Mouse (Mus musculus) T-helper 17 cell (primary cell): ENCODE results near the gene Gm17349.
"Not testable (repeated sequence)": the region's sequence is repeated elsewhere in the genome, so short reads cannot be mapped to it uniquely, and the experiment has no call there.

Experiments used
- in situ Hi-C, 2 experiments: fragments of 300-600 bp; cut with MboI, MseI; formaldehyde crosslinking; loops; 1 replicate in 1 of 2; 2 replicates in 1 of 2; pipeline ENCODE4 v1.15.1; 2025; ENCODE audit warnings: high pct_unique_total_duplicates in 2 of 2

Gm17349 gene

GRCm38 (mm10) chr15:99701640-99701998 lies 3.7 kb downstream of the Gm17349 start:
- in situ Hi-C loops: not testable (repeated sequence)

GRCm38 (mm10) chr15:99700219-99701106 lies 4.8 kb downstream of the Gm17349 start:
- in situ Hi-C loops: no loop called here

GRCm38 (mm10) chr15:99699715-99700114 lies 5.6 kb downstream of the Gm17349 start:
- in situ Hi-C loops: loop anchor here in 1 of 2 experiments (25.0 kb wide), 1 partner anchor 1163 kb away; the partner anchor contains the start of gene Scn8a

GRCm38 (mm10) chr15:99698533-99699085 lies 6.7 kb downstream of the Gm17349 start:
- in situ Hi-C loops: loop anchor here in 1 of 2 experiments (25.0 kb wide), 1 partner anchor 1164 kb away; the partner anchor contains the start of gene Scn8a

GRCm38 (mm10) chr15:99697309-99697708 lies 8.0 kb downstream of the Gm17349 start:
- in situ Hi-C loops: loop anchor here in 1 of 2 experiments (25.0 kb wide), 1 partner anchor 1165 kb away; the partner anchor contains the start of gene Scn8a

GRCm38 (mm10) chr15:99691976-99692375 lies 13.3 kb downstream of the Gm17349 start:
- in situ Hi-C loops: loop anchor here in 1 of 2 experiments (25.0 kb wide), 1 partner anchor 1170 kb away; the partner anchor contains the start of gene Scn8a

GRCm38 (mm10) chr15:99690924-99691323 lies 14.4 kb downstream of the Gm17349 start:
- in situ Hi-C loops: loop anchor here in 1 of 2 experiments (25.0 kb wide), 1 partner anchor 1171 kb away; the partner anchor contains the start of gene Scn8a

GRCm38 (mm10) chr15:99688712-99689111 lies 16.6 kb downstream of the Gm17349 start:
- in situ Hi-C loops: loop anchor here in 1 of 2 experiments (25.0 kb wide), 1 partner anchor 1174 kb away; the partner anchor contains the start of gene Scn8a

- in situ Hi-C loops: loop anchor here in 1 of 2 experiments (25.0 kb wide), 1 partner anchor 1178 kb away; the partner anchor contains the start of gene Scn8a
Observed at GRCm38 (mm10) chr15:99684156-99684555, 21.1 kb downstream of the Gm17349 start.

- in situ Hi-C loops: loop anchor here in 1 of 2 experiments (25.0 kb wide), 1 partner anchor 1179 kb away; the partner anchor contains the start of gene Scn8a
Observed at GRCm38 (mm10) chr15:99682880-99683279, 22.4 kb downstream of the Gm17349 start.

GRCm38 (mm10) chr15:99679008-99679407 lies 26.3 kb downstream of the Gm17349 start:
- in situ Hi-C loops: loop anchor here in 1 of 2 experiments (10.0 to 25.0 kb wide), 2 partner anchors 184 to 1183 kb away; partner anchors contain the start of gene Scn8a

GRCm38 (mm10) chr15:99678063-99678800 lies 27.1 kb downstream of the Gm17349 start:
- in situ Hi-C loops: loop anchor here in 1 of 2 experiments (10.0 to 25.0 kb wide), 2 partner anchors 183 to 1184 kb away; partner anchors contain the start of gene Scn8a

GRCm38 (mm10) chr15:99677089-99677488 lies 28.2 kb downstream of the Gm17349 start:
- in situ Hi-C loops: loop anchor here in 1 of 2 experiments (10.0 to 25.0 kb wide), 2 partner anchors 182 to 1185 kb away; partner anchors contain the start of gene Scn8a

- in situ Hi-C loops: loop anchor here (5.0 to 25.0 kb wide), 4 partner anchors 78 to 1187 kb away; partner anchors contain the start of gene Scn8a (in 1 of the 2)
Observed at GRCm38 (mm10) chr15:99674866-99675265, 30.4 kb downstream of the Gm17349 start.

- in situ Hi-C loops: loop anchor here (5.0 to 10.0 kb wide), 3 partner anchors 74 to 177 kb away; no protein-coding TSS in a partner anchor
Observed at GRCm38 (mm10) chr15:99671783-99672182, 33.5 kb downstream of the Gm17349 start.

- in situ Hi-C loops: loop anchor here (5.0 to 10.0 kb wide), 3 partner anchors 74 to 176 kb away; no protein-coding TSS in a partner anchor
Observed at GRCm38 (mm10) chr15:99670964-99671670, 34.2 kb downstream of the Gm17349 start.

GRCm38 (mm10) chr15:99670154-99670821 lies 35.0 kb downstream of the Gm17349 start, which contains the start of gene Asic1:
Gene Asic1 (plus strand): TSS chr15:99670368.
- in situ Hi-C loops: loop anchor here (5.0 to 10.0 kb wide), 3 partner anchors 73 to 175 kb away; no protein-coding TSS in a partner anchor

- in situ Hi-C loops: loop anchor here in 1 of 2 experiments (5.0 kb wide), 1 partner anchor 72 kb away; no protein-coding TSS in a partner anchor
Observed at GRCm38 (mm10) chr15:99669392-99669791, 35.9 kb downstream of the Gm17349 start.

GRCm38 (mm10) chr15:99668881-99669280 lies 36.4 kb downstream of the Gm17349 start:
- in situ Hi-C loops: loop anchor here in 1 of 2 experiments (5.0 kb wide), 1 partner anchor 72 kb away; no protein-coding TSS in a partner anchor
